Mouse (Mus musculus) neural tube, embryonic 15.5 days (tissue): ENCODE data around the gene Dgkg. TPM values are rescaled to one million over a fixed set of nuclear protein-coding genes. Genes with fewer than 3 reads are reported as not detected.

ENCODE experiments used
- ATAC-seq: fragments of 200-750 bp; cut with Nextera tagmentation; 2 replicates; pipeline ENCODE4 v1.8.0; 2017; ENCODE audit warnings: mild to moderate bottlenecking, moderate TSS enrichment, moderate library complexity; ENCODE audit not compliant: low FRiP score
- H3K27ac ChIP-seq: fragments of 300-500 bp; sonication (generic); replicated peaks from 2 replicates; pipeline ENCODE4 v1.5.1; 2015; ENCODE audit warnings: mild to moderate bottlenecking, inconsistent platforms
- H3K27me3 ChIP-seq: fragments of 300-500 bp; sonication (generic); replicated peaks from 2 replicates; pipeline ENCODE4 v1.6.1; 2015; ENCODE audit warnings: inconsistent platforms
- H3K36me3 ChIP-seq: fragments of 300-500 bp; sonication (generic); 2 replicates; pipeline ENCODE4 v1.6.1; 2015; ENCODE audit warnings: inconsistent platforms
- H3K4me1 ChIP-seq: fragments of 300-500 bp; sonication (generic); 2 replicates; pipeline ENCODE4 v1.6.1; 2015; ENCODE audit warnings: inconsistent platforms
- H3K4me2 ChIP-seq: fragments of 300-500 bp; sonication (generic); 2 replicates; pipeline ENCODE4 v1.6.1; 2015; ENCODE audit warnings: inconsistent platforms, mild to moderate bottlenecking, moderate library complexity
- H3K4me3 ChIP-seq: fragments of 300-500 bp; sonication (generic); replicated peaks from 2 replicates; pipeline ENCODE4 v1.5.1; 2015; ENCODE audit warnings: mild to moderate bottlenecking, inconsistent platforms
- H3K9ac ChIP-seq: fragments of 300-500 bp; sonication (generic); replicated peaks from 2 replicates; pipeline ENCODE4 v1.6.1; 2015; ENCODE audit warnings: mild to moderate bottlenecking, inconsistent platforms
- H3K9me3 ChIP-seq: fragments of 300-500 bp; sonication (generic); replicated peaks from 2 replicates; pipeline ENCODE4 v1.6.1; 2016; ENCODE audit warnings: inconsistent platforms
- WGBS: fragments of 180-500 bp; shearing (Covaris S2); methylation state at CpG from one replicate; pipeline ENCODE4 v1.1.7; 2015; ENCODE audit warnings: mixed read lengths; 5-methylcytosine and 5-hydroxymethylcytosine counted together
- polyA plus RNA-seq: library from polyadenylated mRNA; unstranded; fragments of >200 nt; fragmentation: Nextera tagmentation; extraction: Ambion mirVana; gene quantifications from 2 replicates; pipeline ENCODE4 v1.2.1, GENCODE M21; 2015

The Dgkg gene
- polyA plus RNA-seq: 4.9 and 6.2 TPM in 2 replicates

GRCm38 (mm10) chr16:22656533-22657444, at the start of gene Dgkg:
Dgkg (minus strand) TSS chr16:22657221.
- under 1% methylated on average over 62 of the region's 63 CpGs for WGBS
- peaks cover 38% of the 10 kb centered on the region for H3K27me3 ChIP-seq

GRCm38 (mm10) chr16:22704946-22705345, 47.9 kb upstream of the Dgkg start:
- Histone ChIP-seq H3K9ac (no peak overlapping the region), H3K4me2 (no peak overlapping the region), H3K9me3 (no peaks in the 10 kb centered on the region), H3K4me1 (no peaks in the 10 kb centered on the region), H3K27me3 (no peaks in the 10 kb centered on the region), H3K36me3 (no peaks in the 10 kb centered on the region), H3K27ac (no peak overlapping the region), H3K4me3 (no peak overlapping the region)
- WGBS: 55% methylated on average over 6 of the region's 6 CpGs
- no peak for ATAC-seq

More at GRCm38 (mm10) chr16:22656533-22657444, at the start of gene Dgkg:
- Histone ChIP-seq H3K9me3 (no peaks in the 10 kb centered on the region), H3K9ac (peak within 1 kb of the TSS; percentile 54), H3K4me3 (peak within 1 kb of the TSS; percentile 58), H3K4me2 (peak within 1 kb of the TSS; percentile 96), H3K36me3 (no peaks in the 10 kb centered on the region), H3K27ac (no peak within 1 kb of the TSS), H3K4me1 (peaks cover 18% of the 10 kb centered on the region)
- peak; percentile 89 for ATAC-seq

- H3K9me3 ChIP-seq: no peaks in the 10 kb centered on the region
- H3K36me3 ChIP-seq: no peaks in the 10 kb centered on the region
- no peak overlapping the region for H3K9ac ChIP-seq
- ATAC-seq: no peak
- H3K27ac ChIP-seq: no peak overlapping the region
- H3K4me3 ChIP-seq: no peak overlapping the region
- no peak overlapping the region for H3K4me2 ChIP-seq
- H3K4me1 ChIP-seq: no peaks in the 10 kb centered on the region
- 93% methylated on average over 5 of the region's 5 CpGs for WGBS
- no peaks in the 10 kb centered on the region for H3K27me3 ChIP-seq
Measured at GRCm38 (mm10) chr16:22704136-22704535, 47.1 kb upstream of the Dgkg start.

GRCm38 (mm10) chr16:22698846-22699760, 42.1 kb upstream of the Dgkg start:
- Histone ChIP-seq H3K4me1 (no peaks in the 10 kb centered on the region), H3K4me2 (no peak overlapping the region), H3K9ac (no peak overlapping the region), H3K27ac (no peak overlapping the region), H3K4me3 (no peak overlapping the region), H3K36me3 (no peaks in the 10 kb centered on the region), H3K27me3 (no peaks in the 10 kb centered on the region), H3K9me3 (no peaks in the 10 kb centered on the region)
- whole genome bisulfite sequencing: 79% methylated on average over 13 of the region's 13 CpGs
- ATAC-seq: no peak; the same call in 1 of the 2 replicates

GRCm38 (mm10) chr16:22698101-22698500, 41.1 kb upstream of the Dgkg start:
- no peaks in the 10 kb centered on the region for H3K36me3 ChIP-seq
- H3K4me2 ChIP-seq: no peak overlapping the region
- WGBS: 90% methylated on average over 8 of the region's 8 CpGs
- ATAC-seq: no peak
- H3K4me3 ChIP-seq: no peak overlapping the region
- no peaks in the 10 kb centered on the region for H3K9me3 ChIP-seq
- no peak overlapping the region for H3K9ac ChIP-seq
- no peaks in the 10 kb centered on the region for H3K4me1 ChIP-seq
- H3K27ac ChIP-seq: no peak overlapping the region
- no peaks in the 10 kb centered on the region for H3K27me3 ChIP-seq

GRCm38 (mm10) chr16:22689622-22690021, 32.6 kb upstream of the Dgkg start:
- H3K9me3 ChIP-seq: no peaks in the 10 kb centered on the region
- no peak for ATAC-seq
- no peaks in the 10 kb centered on the region for H3K27me3 ChIP-seq
- no peak overlapping the region for H3K4me3 ChIP-seq
- 96% methylated on average over 2 of the region's 2 CpGs for WGBS
- H3K9ac ChIP-seq: no peak overlapping the region
- no peaks in the 10 kb centered on the region for H3K4me1 ChIP-seq
- H3K36me3 ChIP-seq: no peaks in the 10 kb centered on the region
- H3K4me2 ChIP-seq: no peak overlapping the region
- H3K27ac ChIP-seq: no peak overlapping the region

- H3K4me1 ChIP-seq: no peaks in the 10 kb centered on the region
- WGBS: 81% methylated on average over 8 of the region's 8 CpGs
- H3K27me3 ChIP-seq: no peaks in the 10 kb centered on the region
- H3K4me3 ChIP-seq: no peak overlapping the region
- ATAC-seq: no peak
- H3K27ac ChIP-seq: no peak overlapping the region
- H3K36me3 ChIP-seq: no peaks in the 10 kb centered on the region
- H3K9ac ChIP-seq: no peak overlapping the region
- H3K4me2 ChIP-seq: no peak overlapping the region
- no peaks in the 10 kb centered on the region for H3K9me3 ChIP-seq
Measured at GRCm38 (mm10) chr16:22687711-22688230, 30.8 kb upstream of the Dgkg start.

- no peak overlapping the region for H3K9ac ChIP-seq
- ATAC-seq: no peak
- H3K4me3 ChIP-seq: no peak overlapping the region
- no peaks in the 10 kb centered on the region for H3K4me1 ChIP-seq
- H3K27me3 ChIP-seq: no peaks in the 10 kb centered on the region
- no peak overlapping the region for H3K4me2 ChIP-seq
- 87% methylated on average over 3 of the region's 3 CpGs for WGBS
- H3K9me3 ChIP-seq: no peaks in the 10 kb centered on the region
- H3K27ac ChIP-seq: no peak overlapping the region
- no peaks in the 10 kb centered on the region for H3K36me3 ChIP-seq
Measured at GRCm38 (mm10) chr16:22683605-22684004, 26.6 kb upstream of the Dgkg start.

GRCm38 (mm10) chr16:22682727-22683126, 25.7 kb upstream of the Dgkg start:
- Histone ChIP-seq H3K9ac (no peak overlapping the region), H3K27me3 (no peaks in the 10 kb centered on the region), H3K4me2 (no peak overlapping the region), H3K27ac (no peak overlapping the region), H3K4me3 (no peak overlapping the region), H3K36me3 (no peaks in the 10 kb centered on the region), H3K4me1 (no peaks in the 10 kb centered on the region), H3K9me3 (no peaks in the 10 kb centered on the region)
- ATAC-seq: no peak

- Histone ChIP-seq H3K4me1 (no peaks in the 10 kb centered on the region), H3K9me3 (no peaks in the 10 kb centered on the region), H3K27ac (no peak overlapping the region), H3K4me3 (no peak overlapping the region), H3K27me3 (no peaks in the 10 kb centered on the region), H3K9ac (no peak overlapping the region), H3K36me3 (no peaks in the 10 kb centered on the region), H3K4me2 (no peak overlapping the region)
- WGBS: 84% methylated on average over 3 of the region's 3 CpGs
- no peak for ATAC-seq
Measured at GRCm38 (mm10) chr16:22679641-22680040, 22.6 kb upstream of the Dgkg start.

- H3K27ac ChIP-seq: no peak overlapping the region
- H3K9me3 ChIP-seq: no peaks in the 10 kb centered on the region
- H3K9ac ChIP-seq: no peak overlapping the region
- no peak overlapping the region for H3K4me3 ChIP-seq
- whole genome bisulfite sequencing: 90% methylated on average over 10 of the region's 10 CpGs
- H3K36me3 ChIP-seq: no peaks in the 10 kb centered on the region
- H3K27me3 ChIP-seq: no peaks in the 10 kb centered on the region
- no peak for ATAC-seq
- H3K4me2 ChIP-seq: no peak overlapping the region
- H3K4me1 ChIP-seq: no peaks in the 10 kb centered on the region
Measured at GRCm38 (mm10) chr16:22674636-22675035, 17.6 kb upstream of the Dgkg start.
